Mouse (Mus musculus): Measurements from ENCODE around the gene Ppm1k.

- TF ChIP-seq CTCF (IDR thresholded peaks at IDR 0.05) = no peak
- no peak for TF ChIP-seq EP300 (IDR thresholded peaks at IDR 0.05; ENCODE audit: insufficient read depth, low read depth, low read length)
These were observed 30.2 kb upstream of the Ppm1k start for GRCm38 (mm10) chr6:57565452-57565851.
